Mouse (Mus musculus): Measurements from ENCODE around the gene St7l. TPM values are rescaled to one million over a fixed set of nuclear protein-coding genes. Genes with fewer than 3 reads are reported as not detected.

Gene St7l
- polyA plus RNA-seq, 1 experiment from 2014 or later: 15.8 TPM

DNA sequence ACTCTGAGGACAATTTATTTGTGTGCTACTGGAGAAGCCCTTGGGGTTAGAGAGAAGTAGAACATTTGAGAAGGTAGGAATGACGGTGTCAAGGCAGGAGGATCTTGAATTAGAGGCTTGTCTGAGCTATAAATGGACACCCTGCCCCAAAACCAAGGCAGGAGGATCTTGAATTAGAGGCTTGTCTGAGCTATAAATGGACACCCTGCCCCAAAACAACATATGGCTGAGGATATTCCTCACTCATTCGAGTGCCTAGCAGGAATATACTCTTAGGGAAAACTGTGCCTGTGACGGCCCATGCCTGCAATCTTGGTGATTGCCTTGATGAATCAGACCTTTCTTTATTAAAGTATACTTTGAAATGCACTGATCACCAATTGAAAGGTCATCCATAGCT lies 42.2 kb downstream of the St7l start:
- ATAC-seq (no peak), DNase-seq (no peak)
- peaks cover 19% of the 10 kb centered on the region; the same call in 1 of the 2 replicates for H3K36me3 ChIP-seq (replicated peaks; ENCODE audit: insufficient read depth, low read length)
- H3K4me1 ChIP-seq (ENCODE audit: insufficient read depth): no peaks in the 10 kb centered on the region
- H3K9ac ChIP-seq (replicated peaks): no peak overlapping the region
- no peak for TF ChIP-seq EP300 (IDR thresholded peaks at IDR 0.05; ENCODE audit: low read depth)
- no peak for TF ChIP-seq CTCF (IDR thresholded peaks at IDR 0.05; ENCODE audit: low read depth)
- no peaks in the 10 kb centered on the region for H3K27me3 ChIP-seq (ENCODE audit: insufficient read depth, low read length)
- H3K9me3 ChIP-seq (ENCODE audit: low read length): no peaks in the 10 kb centered on the region
- WGBS (ENCODE audit: insufficient replicate concordance): 85% methylated on average over 3 of the region's 3 CpGs
- H3K27ac ChIP-seq (ENCODE audit: low read depth): no peak overlapping the region
- H3K4me2 ChIP-seq (ENCODE audit: low read depth, low read length): no peak overlapping the region
- no peak overlapping the region for H3K4me3 ChIP-seq (ENCODE audit: low read depth, low read length)

DNA sequence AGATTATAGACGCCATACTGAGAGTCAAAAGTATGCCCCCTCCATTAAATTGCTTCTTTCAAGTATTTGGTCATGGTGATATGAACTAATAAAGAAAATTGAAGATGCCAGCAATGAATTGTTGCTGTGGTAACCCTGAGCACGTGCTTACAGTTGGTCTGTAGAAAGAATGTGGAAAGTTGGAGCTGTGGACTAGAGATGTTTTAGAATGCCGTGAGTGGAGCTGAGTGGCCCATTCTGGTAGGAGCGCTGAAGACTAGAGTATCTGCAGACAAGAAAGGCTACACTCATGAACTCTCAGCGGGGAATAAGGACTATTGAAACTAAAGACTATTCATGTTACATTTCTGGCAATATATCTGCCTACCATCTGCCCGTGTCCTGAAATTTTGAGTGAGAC lies 45.4 kb downstream of the St7l start:
- no peaks in the 10 kb centered on the region for H3K4me1 ChIP-seq (ENCODE audit: insufficient read depth)
- ATAC-seq (no peak), DNase-seq (no peak)
- H3K36me3 ChIP-seq (replicated peaks; ENCODE audit: insufficient read depth, low read length): peaks cover 15% of the 10 kb centered on the region; the same call in 1 of the 2 replicates
- no peak for TF ChIP-seq EP300 (IDR thresholded peaks at IDR 0.05; ENCODE audit: low read depth)
- H3K4me3 ChIP-seq (ENCODE audit: low read depth, low read length): no peak overlapping the region
- H3K4me2 ChIP-seq (ENCODE audit: low read depth, low read length): no peak overlapping the region
- WGBS (ENCODE audit: insufficient replicate concordance): 88% methylated on average over 6 of the region's 6 CpGs
- no peaks in the 10 kb centered on the region for H3K27me3 ChIP-seq (ENCODE audit: insufficient read depth, low read length)
- no peak overlapping the region for H3K9ac ChIP-seq (replicated peaks)
- H3K27ac ChIP-seq (ENCODE audit: low read depth): no peak overlapping the region
- H3K9me3 ChIP-seq (ENCODE audit: low read length): no peaks in the 10 kb centered on the region

DNA sequence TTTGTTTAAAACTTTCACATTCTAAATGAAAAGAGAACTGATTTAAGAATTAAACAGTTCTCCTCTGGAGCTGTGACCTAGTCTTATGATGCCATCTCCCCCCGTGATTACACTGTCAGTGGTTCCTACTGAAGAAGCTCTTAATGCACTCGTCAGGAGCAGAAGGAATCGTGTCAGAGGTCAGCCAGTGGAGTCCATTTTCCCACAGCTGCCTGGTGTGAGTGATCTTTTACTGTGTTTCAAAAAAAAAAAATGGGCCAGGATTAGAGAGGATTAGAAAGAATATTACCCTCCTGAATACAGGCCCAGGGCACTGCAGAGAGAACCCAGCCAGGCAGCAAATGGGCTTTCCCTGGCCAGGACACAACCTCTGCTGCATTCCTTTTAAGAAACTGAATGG lies 51.2 kb downstream of the St7l start:
- no peak overlapping the region for H3K4me3 ChIP-seq (ENCODE audit: low read depth, low read length)
- H3K4me2 ChIP-seq (ENCODE audit: low read depth, low read length): no peak overlapping the region
- no peak overlapping the region for H3K27ac ChIP-seq (ENCODE audit: low read depth)
- WGBS (ENCODE audit: insufficient replicate concordance): 61% methylated on average over 3 of the region's 3 CpGs
- H3K9ac ChIP-seq (replicated peaks): no peak overlapping the region
- no peaks in the 10 kb centered on the region for H3K4me1 ChIP-seq (ENCODE audit: insufficient read depth)
- DNase-seq: no peak
- TF ChIP-seq CTCF (IDR thresholded peaks at IDR 0.05; ENCODE audit: low read depth): no peak
- TF ChIP-seq EP300 (IDR thresholded peaks at IDR 0.05; ENCODE audit: low read depth): no peak
- H3K9me3 ChIP-seq (ENCODE audit: low read length): no peaks in the 10 kb centered on the region
- H3K36me3 ChIP-seq (replicated peaks; ENCODE audit: insufficient read depth, low read length): peaks cover 7% of the 10 kb centered on the region; the same call in 1 of the 2 replicates
- no peaks in the 10 kb centered on the region for H3K27me3 ChIP-seq (ENCODE audit: insufficient read depth, low read length)
- no peak for ATAC-seq

DNA sequence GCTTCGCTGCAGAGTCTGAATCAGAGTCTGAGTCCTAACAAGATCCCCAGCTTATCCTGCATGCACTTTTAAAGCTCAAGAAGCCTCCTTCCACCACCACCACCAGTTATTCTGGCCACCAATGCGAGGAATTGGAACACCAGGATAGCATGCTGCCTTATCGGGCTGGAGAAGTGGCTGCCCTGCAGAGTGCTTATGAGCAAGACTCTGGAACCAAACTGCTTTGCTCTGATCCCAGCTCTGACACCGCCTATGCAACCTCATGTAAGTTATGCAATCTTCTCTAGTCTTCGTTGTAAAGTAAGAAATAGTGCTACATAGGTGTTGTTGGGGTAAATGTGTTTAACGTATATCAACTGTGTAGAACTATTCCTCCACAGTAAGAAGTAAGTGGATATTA lies 65.6 kb downstream of the St7l start:
- H3K36me3 ChIP-seq (replicated peaks; ENCODE audit: insufficient read depth, low read length): peaks cover 17% of the 10 kb centered on the region
- H3K27ac ChIP-seq (ENCODE audit: low read depth): no peak overlapping the region
- no peaks in the 10 kb centered on the region for H3K9me3 ChIP-seq (ENCODE audit: low read length)
- WGBS (ENCODE audit: insufficient replicate concordance): 86% methylated on average over 6 of the region's 6 CpGs
- H3K4me3 ChIP-seq (ENCODE audit: low read depth, low read length): no peak overlapping the region
- TF ChIP-seq CTCF (IDR thresholded peaks at IDR 0.05; ENCODE audit: low read depth) (no peak), EP300 (IDR thresholded peaks at IDR 0.05; ENCODE audit: low read depth) (no peak)
- no peaks in the 10 kb centered on the region for H3K27me3 ChIP-seq (ENCODE audit: insufficient read depth, low read length)
- H3K4me1 ChIP-seq (ENCODE audit: insufficient read depth): no peaks in the 10 kb centered on the region
- H3K4me2 ChIP-seq (ENCODE audit: low read depth, low read length): no peak overlapping the region
- no peak for DNase-seq
- no peak overlapping the region for H3K9ac ChIP-seq (replicated peaks)
- no peak for ATAC-seq

DNA sequence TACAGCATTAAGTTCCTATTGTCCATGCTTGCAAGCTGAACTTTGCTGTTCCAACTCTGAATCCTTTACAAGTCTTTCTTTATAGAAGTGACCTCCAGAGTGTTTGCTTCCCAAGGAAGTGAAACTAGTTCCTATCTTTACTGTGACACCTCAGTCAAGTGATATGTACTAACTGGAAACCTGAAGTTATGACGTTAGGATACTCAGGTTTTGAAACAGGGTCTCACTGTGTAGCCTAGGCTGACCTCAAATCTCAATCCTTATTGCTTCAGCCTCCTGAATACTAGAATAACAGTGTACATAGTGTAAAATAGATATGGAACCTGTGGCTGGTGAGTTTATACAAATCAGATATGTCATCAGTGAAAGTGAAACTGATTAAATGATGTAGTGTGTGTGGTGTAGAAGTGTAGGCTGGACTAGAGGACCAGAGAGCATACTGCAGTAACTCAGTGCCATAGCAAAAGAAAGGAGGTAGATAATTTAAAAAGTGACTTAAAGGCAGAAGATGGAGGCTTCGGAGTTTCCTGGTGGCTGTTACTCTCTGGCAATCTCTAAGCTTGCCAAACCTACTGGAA lies 74.0 kb downstream of the St7l start:
- Histone ChIP-seq H3K4me3 (ENCODE audit: low read depth, low read length) (no peak overlapping the region), H3K9ac (replicated peaks) (no peak overlapping the region), H3K4me1 (ENCODE audit: insufficient read depth) (no peaks in the 10 kb centered on the region), H3K4me2 (ENCODE audit: low read depth, low read length) (no peak overlapping the region), H3K27me3 (ENCODE audit: insufficient read depth, low read length) (no peaks in the 10 kb centered on the region), H3K27ac (ENCODE audit: low read depth) (no peak overlapping the region), H3K36me3 (replicated peaks; ENCODE audit: insufficient read depth, low read length) (no peaks in the 10 kb centered on the region; the same call in 1 of the 2 replicates), H3K9me3 (ENCODE audit: low read length) (no peaks in the 10 kb centered on the region)
- ATAC-seq (no peak), DNase-seq (no peak)
- no peak for TF ChIP-seq EP300 (IDR thresholded peaks at IDR 0.05; ENCODE audit: low read depth)
- no peak for TF ChIP-seq CTCF (IDR thresholded peaks at IDR 0.05; ENCODE audit: low read depth)
- WGBS (ENCODE audit: insufficient replicate concordance): 70% methylated on average over 2 of the region's 2 CpGs

DNA sequence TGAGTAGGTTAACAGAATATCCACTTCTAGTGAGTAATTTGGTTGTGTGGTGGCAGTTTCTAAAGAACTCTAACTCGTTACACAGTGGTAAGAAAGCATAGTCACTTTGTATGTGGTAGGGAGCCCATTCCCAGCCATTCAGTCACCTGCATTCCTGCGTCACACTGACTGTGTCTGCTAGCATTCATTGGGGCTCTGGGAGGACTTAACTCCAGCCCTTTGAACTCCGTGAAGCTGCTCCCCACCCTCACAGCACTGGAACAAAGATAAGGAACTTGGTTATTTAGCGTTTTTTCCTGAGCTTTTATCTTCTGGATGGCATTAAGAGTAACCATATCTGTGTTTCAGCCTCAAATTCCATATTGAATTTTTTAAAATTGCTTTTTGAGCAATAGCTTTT lies 74.5 kb downstream of the St7l start:
- Histone ChIP-seq H3K9me3 (ENCODE audit: low read length) (no peaks in the 10 kb centered on the region), H3K36me3 (replicated peaks; ENCODE audit: insufficient read depth, low read length) (no peaks in the 10 kb centered on the region; the same call in 1 of the 2 replicates), H3K9ac (replicated peaks) (no peak overlapping the region), H3K4me1 (ENCODE audit: insufficient read depth) (no peaks in the 10 kb centered on the region), H3K4me2 (ENCODE audit: low read depth, low read length) (no peak overlapping the region), H3K27me3 (ENCODE audit: insufficient read depth, low read length) (no peaks in the 10 kb centered on the region), H3K4me3 (ENCODE audit: low read depth, low read length) (no peak overlapping the region), H3K27ac (ENCODE audit: low read depth) (no peak overlapping the region)
- TF ChIP-seq CTCF (IDR thresholded peaks at IDR 0.05; ENCODE audit: low read depth): no peak
- no peak for TF ChIP-seq EP300 (IDR thresholded peaks at IDR 0.05; ENCODE audit: low read depth)
- DNase-seq (no peak), ATAC-seq (no peak)
- 57% methylated on average over 4 of the region's 4 CpGs for WGBS (ENCODE audit: insufficient replicate concordance)

DNA sequence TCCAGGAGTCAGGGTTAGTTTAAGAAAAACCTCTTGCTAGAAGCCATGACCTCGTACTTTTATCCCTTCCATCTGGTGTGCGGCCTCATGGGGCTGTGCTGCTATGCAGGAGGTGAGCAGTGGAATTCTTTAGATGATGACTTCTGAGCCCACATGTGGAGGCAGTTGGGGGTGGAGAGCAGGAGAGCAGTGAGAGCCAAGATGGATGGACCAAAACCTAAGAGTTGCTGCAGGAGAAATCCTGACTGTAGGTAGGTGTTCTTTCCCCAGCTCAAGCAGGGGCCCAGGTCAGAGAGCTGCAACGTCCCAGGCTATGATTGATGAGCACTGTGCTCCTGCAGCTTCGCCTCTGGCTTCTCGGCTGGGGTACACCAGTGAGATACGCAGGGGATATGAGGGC lies 76.9 kb downstream of the St7l start:
- ATAC-seq (no peak), DNase-seq (no peak)
- TF ChIP-seq CTCF (IDR thresholded peaks at IDR 0.05; ENCODE audit: low read depth): no peak
- no peak for TF ChIP-seq EP300 (IDR thresholded peaks at IDR 0.05; ENCODE audit: low read depth)
- Histone ChIP-seq H3K4me3 (ENCODE audit: low read depth, low read length) (no peak overlapping the region), H3K4me1 (ENCODE audit: insufficient read depth) (no peaks in the 10 kb centered on the region), H3K36me3 (replicated peaks; ENCODE audit: insufficient read depth, low read length) (no peaks in the 10 kb centered on the region; the same call in 1 of the 2 replicates), H3K27ac (ENCODE audit: low read depth) (no peak overlapping the region), H3K9ac (replicated peaks) (no peak overlapping the region), H3K9me3 (ENCODE audit: low read length) (no peaks in the 10 kb centered on the region), H3K4me2 (ENCODE audit: low read depth, low read length) (no peak overlapping the region), H3K27me3 (ENCODE audit: insufficient read depth, low read length) (no peaks in the 10 kb centered on the region)
- WGBS (ENCODE audit: insufficient replicate concordance): 73% methylated on average over 6 of the region's 6 CpGs
